Mouse (Mus musculus): ENCODE data around the gene Slc2a12.

- TF ChIP-seq CTCF (IDR thresholded peaks at IDR 0.05; ENCODE audit: extremely low read depth, insufficient read length, insufficient replicate concordance, low read depth, low read length) (no peak), POLR2A (IDR thresholded peaks at IDR 0.05; ENCODE audit: low read depth, low read length) (no peak)
Observed at GRCm38 (mm10) chr10:22637241-22637640, 7.6 kb upstream of the Slc2a12 start.

Data from small intestine, adult 2 months (tissue).